Mouse (Mus musculus) left cerebral cortex, adult 6 months (tissue): Measurements from ENCODE around the gene Gcnt1. TPM values are rescaled to one million over a fixed set of nuclear protein-coding genes. Genes with fewer than 3 reads are reported as not detected.

Experiments used
- long read RNA-seq, 2 experiments: library from polyadenylated mRNA; unstranded; transcript quantifications; one replicate each; pipeline ENCODE4 v2.0.0; 2019 to 2020
- polyA plus RNA-seq: library from polyadenylated mRNA; unstranded; fragments of <200 nt; fragmentation: Nextera tagmentation; gene quantifications from 2 replicates; pipeline ENCODE4 v1.2.3, GENCODE M21; 2021

Gene Gcnt1
- 0.58 and 1.2 TPM in 2 replicates for polyA plus RNA-seq
- long read RNA-seq, experiment 1, full-length matches to known transcripts: 9 of 11 reads
- long read RNA-seq, experiment 1, partial matches to known transcripts: 0 of 11 reads
- long read RNA-seq, experiment 1, other reads (novel, unspliced or antisense): 2 of 11 reads
- long read RNA-seq, experiment 2, partial matches to known transcripts: 0 of 1 reads
- long read RNA-seq, experiment 2, other reads (novel, unspliced or antisense): 1 of 1 reads

GRCm38 (mm10) chr19:17372701-17373100, at the start of gene Gcnt1:
Gene Gcnt1 (minus strand): TSS chr19:17372844.

GRCm38 (mm10) chr19:17393841-17394591, 21.4 kb upstream of the Gcnt1 start, which contains the start of gene Rfk:
Gene Rfk (plus strand): TSS chr19:17394043.

Other genes with a start within 250 kb of the Gcnt1 start
- gene Rfk, start 21.2 kb upstream of the Gcnt1 start, polyA plus RNA-seq: 92.0 and 101 TPM in 2 replicates